Mouse (Mus musculus) lung, adult 2 months (tissue): ENCODE measurements around the gene Xrcc4.

Source experiments
- CTCF ChIP-seq: fragments of 200-500 bp; IDR thresholded peaks from 2 replicates; pipeline ENCODE4 v1.5.1; 2011; ENCODE audit warnings: mild to moderate bottlenecking, low read length, control low read depth; ENCODE audit not compliant: insufficient read depth
- POLR2A ChIP-seq: fragments of 200-500 bp; IDR thresholded peaks from 2 replicates; pipeline ENCODE4 v1.6.1; 2011; ENCODE audit warnings: low read depth, mild to moderate bottlenecking, control low read depth, low read length, borderline replicate concordance; ENCODE audit errors: extremely low read depth

DNA sequence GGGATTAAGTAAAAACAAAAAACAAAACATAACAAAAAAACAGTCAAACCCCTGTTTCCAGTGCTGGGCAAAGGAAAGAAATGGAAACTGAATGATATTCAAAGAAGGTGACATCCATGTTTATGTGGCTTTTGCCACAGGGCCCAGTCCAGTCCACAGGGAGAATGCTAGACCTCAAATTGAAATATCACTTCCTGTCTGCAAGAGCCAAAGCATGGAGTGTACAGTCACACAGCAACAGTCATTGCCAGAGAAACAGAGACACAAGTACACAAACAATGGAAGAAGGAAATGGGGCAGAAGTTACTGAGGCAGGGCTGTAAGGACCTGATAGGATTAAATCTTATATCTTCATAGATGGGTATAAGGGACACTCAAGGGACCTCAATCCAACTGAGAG is 79.6 kb downstream of the Xrcc4 start:
- no peak for TF ChIP-seq CTCF
- TF ChIP-seq POLR2A = no peak
